Mouse (Mus musculus): ENCODE results near the gene BC005537. TPM values are rescaled to one million over a fixed set of nuclear protein-coding genes. Genes with fewer than 3 reads are reported as not detected.
"Not testable (repeated sequence)": the region's sequence is repeated elsewhere in the genome, so short reads cannot be mapped to it uniquely, and the experiment has no call there.

The BC005537 gene
- polyA plus RNA-seq (2012; rRNA removed): 114 and 115 TPM in 2 replicates

- DNase-seq (ENCODE audit: low read depth): no peak
- TF ChIP-seq CTCF (IDR thresholded peaks at IDR 0.05; ENCODE audit: borderline replicate concordance, extremely low read depth, insufficient read depth, insufficient read length) (0 out of 2 replicates have a peak, but pooled peaks have one; percentile 12), POLR2A (IDR thresholded peaks at IDR 0.05; ENCODE audit: borderline replicate concordance, extremely low read depth, insufficient read depth, insufficient read length, poor library complexity, severe bottlenecking) (0 out of 2 replicates have a peak, but pooled peaks have one; percentile 25)
These were observed at the start of gene BC005537 for GRCm38 (mm10) chr13:24801308-24801921. Gene BC005537, plus strand, starts transcription at chr13:24801657.

DNA sequence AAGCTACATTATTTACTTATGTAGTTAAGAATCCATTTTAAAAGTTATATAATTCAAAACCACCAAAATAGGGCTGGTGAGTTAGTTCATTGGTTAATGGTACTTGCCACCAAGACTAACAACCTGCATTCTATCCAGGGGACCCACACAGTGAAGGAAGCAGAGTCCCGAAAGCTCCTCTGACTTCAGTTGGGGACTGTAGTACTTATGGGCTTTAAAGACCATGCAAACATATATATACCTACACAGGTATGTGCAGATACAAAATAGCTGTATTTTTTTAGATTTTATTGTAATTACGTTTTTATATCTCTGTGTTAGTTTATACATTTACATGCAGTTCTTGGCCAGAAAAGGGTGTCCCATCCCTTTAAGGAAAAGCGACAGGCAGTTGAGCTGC, 44.7 kb upstream of the BC005537 start:
- DNase-seq (ENCODE audit: low read depth): no peak
- TF ChIP-seq CTCF (IDR thresholded peaks at IDR 0.05; ENCODE audit: borderline replicate concordance, extremely low read depth, insufficient read depth, insufficient read length) (no peak), POLR2A (IDR thresholded peaks at IDR 0.05; ENCODE audit: borderline replicate concordance, extremely low read depth, insufficient read depth, insufficient read length, poor library complexity, severe bottlenecking) (no peak)

GRCm38 (mm10) chr13:24757820-24758564, 43.5 kb upstream of the BC005537 start:
- TF ChIP-seq CTCF (IDR thresholded peaks at IDR 0.05; ENCODE audit: borderline replicate concordance, extremely low read depth, insufficient read depth, insufficient read length) (no peak), POLR2A (IDR thresholded peaks at IDR 0.05; ENCODE audit: borderline replicate concordance, extremely low read depth, insufficient read depth, insufficient read length, poor library complexity, severe bottlenecking) (no peak)

GRCm38 (mm10) chr13:24759451-24759850, 42.0 kb upstream of the BC005537 start:
- no peak for DNase-seq (ENCODE audit: low read depth)
- no peak for TF ChIP-seq CTCF (IDR thresholded peaks at IDR 0.05; ENCODE audit: borderline replicate concordance, extremely low read depth, insufficient read depth, insufficient read length)
- no peak for TF ChIP-seq POLR2A (IDR thresholded peaks at IDR 0.05; ENCODE audit: borderline replicate concordance, extremely low read depth, insufficient read depth, insufficient read length, poor library complexity, severe bottlenecking)

More at GRCm38 (mm10) chr13:24757820-24758564, 43.5 kb upstream of the BC005537 start:
- no peak for DNase-seq (ENCODE audit: low read depth)

- TF ChIP-seq CTCF (IDR thresholded peaks at IDR 0.05; ENCODE audit: borderline replicate concordance, extremely low read depth, insufficient read depth, insufficient read length) (no peak), POLR2A (IDR thresholded peaks at IDR 0.05; ENCODE audit: borderline replicate concordance, extremely low read depth, insufficient read depth, insufficient read length, poor library complexity, severe bottlenecking) (no peak)
- DNase-seq (ENCODE audit: low read depth): peak; percentile 71
These were observed 41.0 kb upstream of the BC005537 start for GRCm38 (mm10) chr13:24760351-24760870.

GRCm38 (mm10) chr13:24761083-24761402, 40.4 kb upstream of the BC005537 start:
- DNase-seq (ENCODE audit: low read depth): no peak
- TF ChIP-seq CTCF (IDR thresholded peaks at IDR 0.05; ENCODE audit: borderline replicate concordance, extremely low read depth, insufficient read depth, insufficient read length): no peak
- no peak for TF ChIP-seq POLR2A (IDR thresholded peaks at IDR 0.05; ENCODE audit: borderline replicate concordance, extremely low read depth, insufficient read depth, insufficient read length, poor library complexity, severe bottlenecking)

- peak; percentile 95 for DNase-seq (ENCODE audit: low read depth)
- TF ChIP-seq POLR2A (IDR thresholded peaks at IDR 0.05; ENCODE audit: borderline replicate concordance, extremely low read depth, insufficient read depth, insufficient read length, poor library complexity, severe bottlenecking): 0 out of 2 replicates have a peak, but pooled peaks have one; percentile 19
- no peak for TF ChIP-seq CTCF (IDR thresholded peaks at IDR 0.05; ENCODE audit: borderline replicate concordance, extremely low read depth, insufficient read depth, insufficient read length)
These were observed 39.8 kb upstream of the BC005537 start, which contains the start of gene Gmnn for GRCm38 (mm10) chr13:24761403-24762227. Gene Gmnn, minus strand, starts transcription at chr13:24761923.

DNA sequence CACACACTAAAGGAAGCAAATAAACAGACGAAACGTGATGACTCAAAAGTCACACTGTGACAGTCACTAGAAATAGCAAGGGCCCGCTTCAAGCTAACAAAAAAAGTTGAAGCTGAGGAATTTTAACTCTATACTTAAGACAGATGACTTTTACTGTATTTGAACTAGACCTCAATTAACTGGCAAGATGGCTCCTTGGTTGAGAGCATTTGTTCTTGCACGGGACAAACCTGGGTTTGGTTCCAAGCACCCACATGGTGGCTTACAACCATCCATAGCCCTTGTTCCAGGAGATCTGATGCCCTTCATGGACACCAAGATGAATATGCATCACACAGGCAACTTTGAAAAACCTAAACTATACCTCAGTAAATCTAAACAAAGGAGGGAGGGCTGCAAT, 39.2 kb upstream of the BC005537 start:
- DNase-seq (ENCODE audit: low read depth): no peak
- TF ChIP-seq POLR2A (IDR thresholded peaks at IDR 0.05; ENCODE audit: borderline replicate concordance, extremely low read depth, insufficient read depth, insufficient read length, poor library complexity, severe bottlenecking) (no peak), CTCF (IDR thresholded peaks at IDR 0.05; ENCODE audit: borderline replicate concordance, extremely low read depth, insufficient read depth, insufficient read length) (no peak)

GRCm38 (mm10) chr13:24767809-24768208, 33.6 kb upstream of the BC005537 start:
- DNase-seq (ENCODE audit: low read depth): not testable (repeated sequence)

DNA sequence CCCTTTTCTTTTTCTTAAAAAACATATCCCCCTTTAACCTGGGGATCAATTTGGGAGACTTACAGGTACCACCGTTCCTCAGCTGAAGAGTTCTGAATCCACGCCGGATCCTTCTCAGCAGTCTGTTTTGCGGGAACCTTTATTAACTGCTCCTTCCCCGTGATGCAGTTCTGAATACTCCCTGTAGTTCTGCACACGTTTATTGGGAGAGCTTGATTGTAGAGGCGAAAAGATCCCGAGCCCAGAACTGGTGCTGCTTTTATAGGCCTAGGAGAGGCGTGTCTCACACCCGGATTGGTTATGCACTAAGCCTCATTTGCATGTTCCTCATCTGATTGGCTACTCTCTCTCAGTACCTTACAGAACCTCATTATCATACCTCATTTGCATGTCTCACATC, 30.0 kb upstream of the BC005537 start:
- not testable (repeated sequence) for DNase-seq (ENCODE audit: low read depth)

DNA sequence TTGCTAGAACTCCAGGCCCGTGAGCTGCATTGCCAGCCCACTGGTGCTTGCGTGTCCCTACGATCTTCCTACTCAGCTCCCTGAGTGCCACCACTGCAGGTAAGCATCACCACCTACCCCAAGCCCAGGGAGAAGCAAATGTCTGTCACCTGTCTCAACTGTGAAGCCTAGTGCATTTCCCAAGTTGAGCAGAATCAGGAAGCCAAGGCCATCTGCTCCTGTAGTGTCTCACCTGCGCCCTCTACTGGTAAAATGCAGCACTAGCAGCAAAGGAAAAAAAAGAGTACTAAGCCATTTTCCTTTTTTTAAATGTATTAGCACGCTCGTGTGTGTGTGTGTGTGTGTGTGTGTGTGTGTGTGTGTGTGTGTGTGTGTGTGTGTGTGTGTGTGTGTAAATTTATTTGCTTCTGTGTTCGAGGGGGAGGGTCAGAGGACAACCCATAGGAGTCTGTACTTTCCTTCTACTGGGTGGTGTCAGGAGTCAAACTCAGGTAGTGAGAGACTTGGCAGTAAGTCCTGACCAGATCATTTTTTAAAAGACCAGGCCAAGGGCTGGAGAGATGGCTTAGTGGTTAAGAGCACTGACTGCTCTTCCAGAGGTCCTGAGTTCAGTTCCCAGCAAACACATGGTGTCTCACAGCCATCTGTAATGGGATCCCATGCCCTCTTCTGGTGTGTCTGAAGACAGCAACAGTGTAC, 25.2 kb upstream of the BC005537 start:
- TF ChIP-seq CTCF (IDR thresholded peaks at IDR 0.05; ENCODE audit: borderline replicate concordance, extremely low read depth, insufficient read depth, insufficient read length): peak; percentile 78
- TF ChIP-seq POLR2A (IDR thresholded peaks at IDR 0.05; ENCODE audit: borderline replicate concordance, extremely low read depth, insufficient read depth, insufficient read length, poor library complexity, severe bottlenecking): no peak
- DNase-seq (ENCODE audit: low read depth): peak; percentile 71

Measured in brain, embryonic 14.5 days (tissue).